Mouse (Mus musculus) liver, adult 2 months (tissue): Measurements from ENCODE around the gene Rtraf.

Experiments used
- CTCF ChIP-seq: fragments of 200-500 bp; IDR thresholded peaks from 2 replicates; pipeline ENCODE4 v1.5.1; 2011; ENCODE audit warnings: low read depth, low read length, control low read depth
- POLR2A ChIP-seq: fragments of 200-500 bp; IDR thresholded peaks from 2 replicates; pipeline ENCODE4 v1.6.1; 2011; ENCODE audit warnings: low read length, control low read depth; ENCODE audit not compliant: insufficient read depth; ENCODE audit errors: extremely low read depth

- TF ChIP-seq CTCF: no peak
- TF ChIP-seq POLR2A: no peak
Measured at GRCm38 (mm10) chr14:19821686-19822085, 1.9 kb downstream of the Rtraf start.
